Mouse (Mus musculus) WW6 (cell line): ENCODE measurements around the gene Esr2.
A peak's percentile ranks its signal among the peaks of the same experiment; 100 is the strongest.
"Not testable (repeated sequence)": the region's sequence is repeated elsewhere in the genome, so short reads cannot be mapped to it uniquely, and the experiment has no call there.

ENCODE experiments used
- DNase-seq: peaks from one replicate; pipeline ENCODE4 v3.0.0-alpha.2; 2013; ENCODE audit warnings: low read depth, low spot score

Esr2 gene

DNA sequence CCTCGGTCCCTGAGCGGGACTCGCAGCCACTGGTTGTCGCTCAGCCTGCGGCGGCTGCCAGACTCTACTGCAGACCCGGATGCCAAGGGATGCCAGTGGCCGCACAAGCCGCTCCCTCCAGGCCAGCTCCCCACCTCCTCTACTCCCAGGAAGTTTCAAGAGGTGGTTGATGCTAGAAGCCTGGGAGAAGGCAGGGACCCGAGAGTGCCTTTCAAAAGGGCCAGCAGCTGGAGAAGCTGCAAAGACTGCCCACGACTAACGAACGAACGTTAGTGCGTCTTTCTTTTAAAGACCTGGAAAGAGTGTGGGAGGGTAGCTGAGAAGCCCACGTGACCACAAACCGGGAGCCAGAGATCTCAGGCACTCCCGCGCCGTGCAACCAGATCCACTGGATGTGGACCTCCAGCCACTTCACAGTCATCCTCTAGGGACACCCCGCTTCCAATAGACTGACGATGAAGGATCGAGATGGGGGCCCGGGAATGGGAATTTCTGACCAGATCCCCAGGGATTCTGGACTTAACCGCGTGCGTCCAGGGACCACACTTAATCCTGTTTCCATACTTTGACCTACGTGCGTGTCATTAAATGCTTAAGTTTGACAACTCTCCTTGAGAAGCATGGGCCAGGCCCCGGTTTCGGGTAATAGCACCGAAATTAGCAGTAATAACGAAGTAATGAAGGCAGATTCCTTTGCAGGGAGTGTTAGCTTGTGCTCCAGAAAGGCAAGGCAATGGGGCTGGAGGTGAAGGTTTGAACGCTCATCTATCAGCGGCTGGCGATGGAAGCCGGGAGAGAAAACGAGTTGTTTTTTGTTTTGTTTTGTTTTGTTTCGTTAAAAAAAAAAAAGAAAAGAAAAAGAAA, at the start of gene Esr2:
Gene Esr2 (minus strand): TSS at position 260 of the 864 bp plus-strand sequence.
- DNase-seq, result no peak

DNA sequence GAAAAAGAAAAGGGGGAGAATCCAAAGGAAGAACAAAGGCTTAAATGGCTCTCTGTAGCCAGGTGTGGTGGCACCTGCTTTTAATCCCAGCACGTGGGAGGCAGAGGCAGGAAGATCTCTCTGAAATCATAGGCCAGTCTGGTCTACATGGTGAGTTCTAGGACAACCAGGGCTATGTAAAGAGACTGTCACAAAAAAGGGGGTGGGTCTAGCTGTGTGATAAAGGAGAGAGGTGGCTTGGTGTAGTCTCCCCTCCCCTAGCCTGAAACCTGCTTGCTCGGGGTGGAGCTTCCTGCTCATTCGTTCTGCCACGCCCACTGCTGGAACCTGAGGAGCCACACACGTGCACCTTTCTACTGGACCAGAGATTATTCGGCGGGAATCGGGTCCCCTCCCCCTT, 45.0 kb upstream of the Esr2 start:
- DNase-seq, result not testable (repeated sequence)

DNA sequence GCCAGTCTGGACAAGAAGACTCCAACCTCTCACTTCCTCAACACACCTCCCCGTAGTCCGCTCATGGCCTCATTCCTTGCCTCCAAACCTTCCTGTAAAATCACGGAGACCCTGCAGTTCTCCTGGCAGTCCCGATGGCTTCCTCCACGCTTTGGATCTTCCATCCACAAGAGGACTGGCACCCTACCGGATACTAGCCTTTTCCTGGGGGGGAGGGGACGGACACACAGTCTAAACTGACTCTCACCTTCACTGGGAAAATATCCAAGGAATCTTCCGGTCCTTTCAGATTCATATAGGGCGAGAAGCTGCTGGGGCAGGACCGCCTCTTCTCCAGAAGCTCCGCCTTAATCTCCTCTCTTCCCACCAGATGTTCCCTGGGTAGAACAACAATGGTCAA, 39.7 kb upstream of the Esr2 start:
- DNase-seq, result peak; percentile 54

DNA sequence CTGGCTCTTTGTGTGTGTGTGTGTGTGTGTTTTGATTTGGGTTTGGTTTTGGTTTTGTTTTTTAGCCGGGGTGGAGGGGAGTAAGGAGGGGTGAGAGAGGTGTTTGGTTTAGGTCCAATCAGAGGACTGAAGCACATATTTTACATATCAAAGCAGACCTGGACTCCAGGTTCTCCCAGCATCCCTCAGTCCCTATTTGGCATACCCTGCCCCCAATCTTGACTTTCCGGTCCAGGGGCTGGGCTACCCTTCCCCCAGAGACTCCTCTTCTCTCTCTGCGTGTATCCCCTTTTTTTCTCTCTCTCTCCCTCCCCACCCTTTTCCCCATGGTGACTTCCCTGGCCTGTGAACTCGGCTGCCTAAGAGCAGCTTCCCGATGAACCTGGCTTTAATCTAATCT, 38.1 kb upstream of the Esr2 start:
- no peak for DNase-seq

DNA sequence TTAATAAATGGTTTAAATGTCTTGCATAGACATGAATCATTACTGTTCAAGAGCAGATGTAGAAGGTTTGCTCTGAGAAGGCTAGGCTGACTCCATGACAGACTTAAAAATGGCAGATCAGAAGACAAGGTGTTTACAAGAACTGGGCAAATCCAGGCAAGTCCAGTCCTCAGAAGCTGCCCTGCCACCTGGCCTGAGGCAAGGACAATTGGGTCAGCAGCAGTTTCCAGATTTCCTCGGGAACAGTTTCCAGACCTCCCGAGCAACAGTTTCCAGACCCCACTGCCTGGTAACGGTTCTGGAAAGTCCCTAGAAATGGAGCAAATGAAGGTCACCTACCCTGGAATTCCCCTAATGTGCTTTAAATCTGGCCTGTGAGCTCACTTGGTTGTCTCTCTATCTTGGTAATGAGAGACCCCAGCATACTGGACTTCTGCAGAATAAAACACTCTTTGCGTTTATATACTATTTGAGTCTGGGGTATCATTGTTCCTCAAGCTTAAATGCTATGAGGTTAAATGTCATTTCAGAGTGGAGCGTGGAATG, 32.4 kb upstream of the Esr2 start:
- DNase-seq, result no peak

DNA sequence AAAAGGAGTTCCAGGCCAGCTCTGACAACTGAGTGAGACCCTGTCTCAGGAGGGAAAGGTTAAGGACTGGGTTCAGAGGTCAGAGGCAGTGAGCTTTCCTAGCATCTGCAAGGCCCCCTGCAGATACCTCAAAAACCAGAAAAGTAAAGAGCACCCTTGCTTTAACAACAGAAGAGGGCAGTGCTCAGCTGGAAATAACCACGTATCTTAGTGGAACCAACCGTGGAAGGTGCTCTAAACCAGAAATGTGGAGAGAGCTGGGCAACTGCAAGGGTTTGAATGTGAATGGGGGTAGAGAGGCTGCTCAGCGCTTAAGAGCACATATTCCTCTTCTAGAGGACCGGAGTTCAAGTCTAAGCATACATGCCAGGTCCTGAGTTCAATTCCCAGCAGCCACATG, 23.3 kb upstream of the Esr2 start:
- no peak for DNase-seq

DNA sequence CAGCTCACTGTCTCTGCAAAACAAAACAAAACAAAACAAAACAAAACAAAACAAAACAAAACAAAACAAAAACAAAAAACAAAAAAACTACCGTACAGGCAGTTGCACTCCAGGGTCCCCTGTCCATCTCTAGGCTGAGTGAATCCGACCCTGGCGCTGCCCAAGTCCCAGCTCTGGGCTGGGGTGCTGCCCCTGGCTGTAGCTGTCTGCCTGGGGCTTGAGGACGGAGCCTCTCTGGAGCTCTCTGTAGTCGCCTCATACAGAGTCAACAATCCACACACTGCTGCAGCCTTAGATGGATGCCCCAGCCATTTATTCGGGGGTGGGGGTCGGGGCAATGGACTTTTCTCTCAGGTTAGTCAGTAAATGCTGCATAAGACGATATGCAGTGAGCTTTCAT, 20.0 kb upstream of the Esr2 start:
- DNase-seq, result no peak

DNA sequence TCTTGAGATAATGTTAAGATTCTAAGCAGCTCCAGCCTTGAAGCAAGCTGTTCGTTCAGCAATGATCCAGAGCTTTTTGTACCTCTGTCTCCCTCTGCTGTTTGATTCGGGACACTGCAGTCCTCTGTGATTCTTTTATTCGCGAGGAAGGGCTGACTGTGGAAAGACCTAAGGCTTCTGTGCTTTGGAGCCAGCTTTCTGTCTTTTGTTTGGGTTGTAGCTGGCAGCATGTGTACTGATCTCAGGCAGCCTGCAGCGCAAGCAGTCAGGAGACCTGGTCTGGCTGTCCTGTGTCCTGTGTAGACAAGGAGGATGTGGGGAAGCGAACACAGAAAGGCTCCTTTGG, 19.6 kb upstream of the Esr2 start:
- no peak for DNase-seq

DNA sequence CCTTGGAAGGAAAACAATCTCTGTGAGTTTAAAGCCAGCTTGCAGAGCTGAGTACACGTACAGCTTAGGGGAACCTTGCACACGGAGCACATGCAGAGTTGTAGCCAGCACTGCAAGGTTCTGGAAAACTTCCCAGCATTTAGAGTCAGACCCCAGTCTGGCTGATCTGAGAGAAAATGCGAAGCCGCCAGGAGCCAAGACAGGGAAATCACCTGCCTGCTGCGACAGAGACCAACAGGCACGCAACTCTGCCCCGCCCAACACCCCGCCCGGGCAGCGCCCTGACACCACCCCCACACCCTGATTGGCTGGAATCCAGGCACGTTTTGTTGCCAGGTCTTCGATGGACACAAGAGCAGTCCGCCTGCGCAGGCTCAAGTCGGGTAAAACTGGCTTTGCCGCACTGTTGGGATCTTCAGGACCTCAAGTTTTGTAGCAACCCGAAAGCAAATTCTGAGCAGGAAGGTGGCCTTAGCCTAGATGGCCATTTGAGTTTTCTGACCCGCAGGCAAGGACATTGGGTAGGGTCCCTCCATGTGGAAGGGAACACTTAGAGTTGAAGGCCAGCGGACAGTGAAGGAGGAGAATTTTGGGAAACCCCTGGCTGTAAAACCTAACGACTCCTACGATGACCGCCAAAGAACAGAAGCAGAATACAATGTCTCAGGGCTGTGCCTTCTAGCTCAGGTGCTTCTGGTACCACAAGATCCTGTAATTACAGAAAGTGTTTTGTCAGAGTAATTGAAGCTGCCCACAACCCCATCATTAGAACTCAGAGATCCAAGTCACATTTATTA, 19.1 kb upstream of the Esr2 start:
- DNase-seq, result no peak

DNA sequence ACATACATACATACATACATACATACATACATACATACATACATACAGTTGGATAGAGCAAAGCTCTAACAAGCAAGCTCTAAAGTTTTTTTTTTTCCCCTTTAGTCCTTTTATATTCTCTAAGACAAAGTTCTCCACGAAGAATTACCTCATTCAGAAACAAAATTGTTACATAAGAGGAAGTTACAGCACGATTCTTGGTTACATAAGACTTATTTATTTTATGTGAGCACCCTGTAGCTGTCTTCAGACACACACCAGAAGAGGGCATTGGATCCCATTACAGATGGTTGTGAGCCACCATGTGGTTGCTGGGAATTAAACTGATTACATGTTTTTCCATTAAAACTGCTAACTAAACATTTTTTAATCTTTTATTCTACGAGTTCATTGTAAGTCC, 17.5 kb upstream of the Esr2 start:
- DNase-seq, result no peak

DNA sequence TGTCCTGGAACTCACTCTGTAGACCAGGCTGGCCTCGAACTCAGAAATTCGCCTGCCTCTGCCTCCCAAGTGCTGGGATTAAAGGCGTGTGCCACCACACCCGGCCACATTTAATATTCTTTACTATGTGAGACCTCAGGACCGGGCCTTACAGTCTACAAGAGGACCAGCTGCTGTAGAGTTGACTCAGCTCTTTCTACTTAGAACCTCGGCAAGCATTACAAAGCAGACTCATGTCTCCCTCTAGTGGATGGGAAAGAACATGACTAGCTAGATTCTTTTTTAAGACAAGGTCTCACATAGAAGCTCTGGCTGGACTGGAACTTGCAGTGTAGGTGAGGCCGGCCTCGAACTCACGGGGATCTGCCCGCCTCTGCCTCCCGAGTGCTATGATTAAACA, 13.9 kb upstream of the Esr2 start:
- DNase-seq, result no peak

DNA sequence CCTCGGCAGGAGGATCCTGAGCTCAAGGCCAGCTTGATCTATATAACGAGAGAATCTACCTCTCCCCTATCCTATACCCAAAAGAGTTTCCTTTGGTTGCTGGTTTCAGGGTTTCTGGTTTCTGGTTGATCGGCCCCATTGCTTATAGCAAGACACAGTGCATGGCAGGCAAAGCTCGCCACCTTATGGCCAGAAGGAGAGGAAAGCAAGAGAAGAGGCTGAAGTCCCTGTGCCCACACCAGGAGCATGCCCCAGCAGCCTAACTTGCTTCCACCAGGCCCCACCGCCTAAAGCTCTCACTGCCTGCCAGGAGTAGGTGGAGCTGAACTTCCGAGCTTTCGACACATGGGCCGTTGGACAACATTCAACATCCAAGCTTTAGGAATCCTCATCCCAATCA, 10.8 kb upstream of the Esr2 start:
- no peak for DNase-seq

DNA sequence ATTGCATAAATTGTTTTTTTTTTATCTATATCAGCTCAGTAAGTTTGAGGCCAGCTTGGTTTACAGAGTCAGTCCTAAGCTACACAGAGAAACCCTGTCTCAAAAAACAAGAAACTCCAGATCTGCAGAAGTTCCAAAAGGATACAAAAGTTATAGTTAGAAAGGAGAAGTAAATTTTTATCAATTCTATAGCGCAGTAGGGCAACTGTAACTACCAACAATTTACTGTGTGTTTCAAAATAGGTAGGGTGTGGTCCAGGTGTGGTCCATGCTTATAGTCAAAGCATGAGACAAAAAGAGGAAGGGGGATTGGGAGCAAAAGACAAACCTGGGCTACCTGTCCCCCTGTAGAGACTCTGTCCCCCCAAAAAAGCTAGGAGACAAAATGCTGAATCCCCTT, 9.4 kb upstream of the Esr2 start:
- DNase-seq, result no peak

DNA sequence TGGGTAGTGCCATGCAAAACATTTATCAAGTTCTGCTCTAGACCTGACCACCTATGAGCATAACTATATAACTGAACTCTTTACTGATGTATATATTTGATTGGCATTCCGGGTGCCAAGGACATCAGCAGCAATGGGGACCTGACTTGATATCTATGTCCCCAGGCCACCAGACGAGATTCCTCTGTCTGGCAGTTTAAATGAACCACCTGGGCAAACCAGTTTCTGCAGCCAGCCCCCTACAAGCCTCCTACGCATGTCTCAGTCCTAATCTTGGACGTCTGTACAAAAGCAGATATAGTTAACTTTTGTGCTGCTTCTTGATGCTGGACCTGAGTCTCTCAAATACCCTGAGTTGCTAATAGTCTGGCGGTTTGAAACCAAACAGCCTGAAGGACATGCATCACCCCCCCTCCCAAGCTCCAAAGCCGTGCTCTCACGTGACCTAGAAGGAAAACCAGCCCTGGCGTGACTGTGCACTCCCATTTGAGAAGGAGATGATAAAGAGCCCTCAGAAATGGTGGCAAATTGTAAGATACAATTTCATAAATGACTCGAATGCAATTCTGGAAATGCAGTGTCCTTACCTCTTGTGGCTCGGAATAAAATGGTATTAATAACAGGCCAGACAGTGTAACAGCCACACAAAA, 8.2 kb upstream of the Esr2 start:
- no peak for DNase-seq

DNA sequence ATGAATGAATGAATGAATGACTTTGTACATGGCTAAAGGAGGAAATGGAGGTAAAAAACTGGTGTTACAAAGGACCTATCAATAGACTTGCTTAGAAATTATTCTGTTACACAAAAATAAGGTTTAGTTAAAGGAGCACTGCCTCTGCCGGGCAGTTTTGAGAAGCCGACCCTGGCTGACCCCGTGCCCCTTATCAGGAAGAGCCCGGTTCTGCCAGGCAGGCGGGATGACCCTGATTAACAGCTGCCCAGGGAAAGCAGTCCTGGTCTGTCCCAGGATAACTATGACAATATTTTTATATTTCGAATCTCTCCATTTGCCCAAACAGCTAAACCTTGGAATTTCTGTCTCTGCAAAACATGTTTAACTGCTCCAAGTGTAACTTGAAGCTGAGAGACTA, 7.2 kb upstream of the Esr2 start:
- DNase-seq, result no peak

DNA sequence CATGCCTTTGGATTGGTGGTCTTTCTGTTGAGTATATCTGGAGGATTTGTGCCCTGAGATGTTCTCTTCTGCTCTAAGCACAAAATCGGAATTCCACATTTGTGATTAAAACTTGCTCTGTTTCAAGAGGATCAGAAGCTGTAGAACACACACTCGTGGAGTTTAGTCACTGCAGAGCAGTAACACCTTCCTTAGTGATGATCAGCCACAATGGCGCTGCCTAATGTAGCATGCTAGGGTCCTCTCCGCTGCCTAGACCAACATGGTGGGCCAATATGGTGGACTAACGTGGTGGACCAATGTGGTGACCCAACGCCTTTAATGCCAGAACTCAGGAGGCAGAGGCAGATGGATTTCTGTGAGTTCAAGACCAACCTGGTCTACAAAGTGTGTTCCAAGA, 5.8 kb upstream of the Esr2 start:
- no peak for DNase-seq

DNA sequence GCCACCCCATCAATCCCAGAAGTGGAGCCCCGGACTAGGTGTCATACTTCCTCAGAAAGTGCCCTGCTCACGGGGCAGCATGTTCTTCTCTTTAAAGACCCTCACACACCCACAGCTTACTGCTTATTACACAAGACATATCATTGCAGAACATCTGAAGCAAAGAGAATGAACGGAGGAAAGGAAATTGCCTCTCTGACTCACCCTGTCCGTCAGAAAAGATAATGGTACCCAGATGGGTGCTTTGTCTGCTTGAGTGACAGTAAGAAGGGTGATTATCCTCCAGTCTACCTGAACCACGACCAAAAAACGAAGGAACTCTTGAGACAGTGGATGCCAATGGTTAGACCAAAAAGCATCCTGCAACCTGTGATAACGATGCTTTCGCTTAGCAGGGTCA, 4.4 kb upstream of the Esr2 start:
- no peak for DNase-seq

DNA sequence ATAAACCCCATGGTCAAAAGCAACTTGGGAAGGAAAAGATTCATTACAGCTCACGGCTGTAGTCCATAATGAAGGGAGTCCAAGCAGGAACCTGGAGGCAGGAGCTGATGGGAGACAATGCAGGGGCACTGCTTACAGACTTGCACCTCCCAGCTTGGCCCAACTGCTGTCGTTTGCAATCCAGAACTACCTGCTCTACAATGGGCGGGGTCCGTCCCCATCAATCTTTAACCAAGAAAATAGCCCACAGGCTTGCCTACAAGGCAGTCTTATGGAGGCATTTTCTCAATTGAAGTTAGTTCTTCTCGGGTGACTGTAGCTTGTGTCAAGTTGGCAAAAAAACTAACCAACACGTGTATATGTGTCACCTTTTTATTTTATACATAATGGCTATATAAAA, 3.4 kb upstream of the Esr2 start:
- no peak for DNase-seq

DNA sequence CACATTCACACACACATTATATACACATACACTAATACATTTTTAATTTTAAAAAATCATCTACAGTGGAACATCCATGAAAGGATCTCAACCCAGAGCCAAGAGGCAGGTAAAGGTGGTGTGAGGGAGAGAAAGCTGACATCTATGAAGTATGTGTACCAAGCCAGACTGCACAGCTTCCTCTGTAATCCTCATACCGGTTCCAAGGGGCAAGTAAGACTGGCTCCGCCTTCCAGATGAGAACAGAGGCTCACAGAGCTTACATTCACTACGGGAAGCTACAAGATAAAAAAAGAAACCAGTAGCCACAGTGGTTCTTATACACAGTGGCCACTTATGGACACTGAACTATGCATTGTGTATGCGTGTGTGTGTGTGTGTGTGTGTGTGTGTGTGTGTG, 2.5 kb upstream of the Esr2 start:
- no peak for DNase-seq

DNA sequence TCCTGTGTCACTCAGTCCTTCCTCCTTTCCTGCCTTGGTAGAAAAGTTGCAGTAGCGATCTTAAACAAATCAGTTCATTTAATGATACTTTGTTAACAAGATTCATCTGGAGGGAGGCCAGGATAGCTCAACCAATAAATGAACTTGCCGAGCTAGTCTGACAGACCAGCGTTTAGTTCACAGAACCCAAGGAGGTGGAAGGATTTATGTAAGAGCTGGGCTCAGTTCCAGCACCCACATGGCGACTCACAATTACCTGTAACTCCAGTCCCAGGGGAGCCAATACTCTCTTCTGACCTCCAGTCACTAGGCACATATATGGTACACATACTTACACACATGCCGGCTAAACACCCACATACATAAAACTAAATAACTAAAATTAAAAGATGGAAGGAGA, 2.0 kb upstream of the Esr2 start:
- no peak for DNase-seq

DNA sequence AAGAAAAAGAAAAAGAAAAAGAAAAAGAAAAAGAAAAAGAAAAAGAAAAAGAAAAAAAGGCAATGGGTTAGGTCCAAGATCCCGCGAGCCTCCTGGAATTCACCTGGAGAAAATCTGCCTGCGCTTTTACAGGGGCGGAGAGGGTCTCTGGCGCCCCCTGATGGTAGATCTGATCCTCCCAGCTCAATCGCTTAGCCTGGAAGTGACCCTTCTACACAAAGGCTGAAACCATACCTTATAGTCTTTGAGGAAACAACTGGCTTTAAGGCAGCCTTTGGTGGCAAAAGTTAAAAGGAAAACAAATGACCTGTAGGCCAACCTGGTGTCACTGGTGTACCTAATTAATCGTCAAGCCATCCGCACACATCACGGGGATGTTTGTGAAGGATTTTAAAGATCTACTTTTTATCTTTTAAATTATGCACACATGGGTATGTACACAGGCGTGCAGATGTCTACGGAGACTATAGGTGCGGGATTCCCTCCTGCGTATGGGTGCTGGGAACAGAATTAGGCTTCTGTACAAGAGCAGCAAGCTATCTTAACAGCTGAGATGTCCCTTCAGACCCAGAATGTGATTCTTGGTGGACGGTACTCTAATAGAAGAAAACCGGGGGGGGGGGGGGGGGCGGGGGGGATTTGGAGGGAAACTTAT, 932 bp upstream of the Esr2 start:
- DNase-seq, result peak; percentile 72

DNA sequence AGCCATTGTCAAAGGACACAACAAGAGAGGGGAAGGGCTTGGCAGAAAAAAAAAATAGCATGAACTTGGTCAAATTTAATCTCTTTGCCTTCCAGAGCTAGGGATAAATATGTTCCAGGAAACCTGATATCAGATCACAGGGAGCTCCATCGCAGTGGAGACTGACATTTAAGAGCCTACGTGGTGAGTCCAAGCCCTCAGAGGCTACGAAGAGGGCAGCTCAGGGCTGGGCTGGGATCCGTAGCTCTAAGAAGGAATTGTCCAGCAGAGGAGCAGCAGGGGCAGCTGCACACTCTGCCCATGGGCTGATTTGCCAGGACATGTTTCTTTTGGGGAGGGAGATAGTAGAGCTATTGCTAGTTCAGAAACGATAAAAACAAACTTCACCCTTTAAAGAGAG, 11.4 kb downstream of the Esr2 start:
- no peak for DNase-seq
